Mouse (Mus musculus) urinary bladder, postnatal 36 days (tissue): ENCODE results near the gene Vmn1r14.
"Not testable (repeated sequence)": the region's sequence is repeated elsewhere in the genome, so short reads cannot be mapped to it uniquely, and the experiment has no call there.

Experiments used
- DNase-seq, 2 experiments: peaks; one replicate each; pipeline ENCODE4 v3.0.0; 2022; ENCODE audit warnings: low spot score in 2 of 2, mixed read lengths in 1 of 2

The Vmn1r14 gene

DNA sequence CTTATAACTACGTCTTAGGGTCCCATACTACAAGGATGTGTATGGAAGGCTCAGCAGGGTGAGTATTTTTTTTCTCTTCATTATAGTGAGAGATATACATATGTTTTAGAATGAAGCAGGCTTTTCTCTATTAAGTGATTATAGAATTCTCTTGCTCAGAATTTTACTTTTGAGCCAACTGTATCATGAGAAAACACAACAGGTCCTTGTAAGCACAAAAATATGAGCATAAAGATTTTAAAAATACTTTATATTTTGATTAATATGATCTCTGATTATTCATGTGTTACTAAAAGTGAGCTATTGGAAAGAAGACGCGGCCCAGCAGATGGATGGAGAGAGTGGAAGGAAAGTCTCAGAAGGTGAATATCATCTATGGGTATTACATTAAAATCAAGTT lies at the start of gene Vmn1r14:
Gene Vmn1r14, plus strand, starts transcription at position 301 of the 400 bp plus-strand sequence.
- DNase-seq: no peak

DNA sequence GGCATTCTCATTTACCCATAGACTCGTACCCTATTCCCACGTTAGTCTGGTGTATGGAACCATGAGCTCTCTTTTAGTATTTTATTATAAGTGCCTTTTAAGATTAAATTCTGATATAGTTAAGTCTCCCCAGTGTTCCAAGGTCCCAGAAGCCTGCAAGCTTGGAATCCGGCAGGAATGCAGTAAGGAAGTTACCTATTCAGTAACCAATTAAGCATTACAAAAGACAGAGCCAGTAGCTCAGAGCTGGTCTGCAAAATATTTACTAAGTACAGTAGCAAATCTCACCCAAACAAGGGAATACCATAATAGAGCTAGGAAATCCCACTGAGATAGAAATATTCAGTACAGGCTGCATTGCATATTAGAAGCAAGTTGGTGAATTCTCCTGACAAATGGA lies 41.5 kb upstream of the Vmn1r14 start:
- not testable (repeated sequence) for DNase-seq

DNA sequence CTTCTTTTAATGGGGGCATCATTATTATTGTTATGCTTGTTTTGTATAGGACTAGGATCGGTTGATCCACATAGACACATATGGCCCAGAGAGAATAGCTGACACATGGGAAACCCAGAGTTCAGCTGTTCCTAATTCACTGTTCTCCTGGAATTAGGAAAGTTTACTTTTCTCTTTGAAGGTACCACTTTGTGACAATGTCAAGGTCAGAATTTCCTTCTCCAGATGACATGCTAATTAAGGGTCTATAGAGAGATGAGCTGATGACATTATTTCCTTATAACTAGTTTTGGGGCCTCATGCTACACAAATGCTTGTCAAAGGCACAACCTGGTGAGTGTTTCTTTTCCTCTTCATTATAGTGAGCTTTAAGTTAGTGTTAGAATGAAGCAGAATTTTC lies 28.5 kb upstream of the Vmn1r14 start, which contains the start of gene Vmn1r13:
Gene Vmn1r13, plus strand, starts transcription at position 301 of the 400 bp plus-strand sequence.
- DNase-seq: not testable (repeated sequence)

DNA sequence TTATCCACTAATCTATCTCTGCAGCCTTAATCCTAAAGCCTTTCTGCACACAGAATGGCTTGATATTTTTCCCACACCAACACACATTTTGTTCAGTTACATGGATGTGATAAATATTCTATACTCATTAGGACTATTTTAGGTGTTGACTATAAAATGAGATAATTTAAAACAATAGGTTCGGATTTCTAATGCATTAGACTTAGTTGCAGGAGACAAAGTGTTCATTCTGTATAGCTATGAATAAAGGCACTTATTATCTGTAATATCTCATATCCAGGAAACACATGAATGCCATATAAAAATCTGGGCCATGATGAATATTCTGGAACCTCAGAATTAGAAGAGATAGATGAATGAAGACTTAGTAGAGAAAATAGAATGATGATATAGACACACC lies 26.2 kb downstream of the Vmn1r14 start, which contains the start of gene Vmn1r15:
Gene Vmn1r15, plus strand, starts transcription at position 301 of the 400 bp plus-strand sequence.
- DNase-seq: no peak

DNA sequence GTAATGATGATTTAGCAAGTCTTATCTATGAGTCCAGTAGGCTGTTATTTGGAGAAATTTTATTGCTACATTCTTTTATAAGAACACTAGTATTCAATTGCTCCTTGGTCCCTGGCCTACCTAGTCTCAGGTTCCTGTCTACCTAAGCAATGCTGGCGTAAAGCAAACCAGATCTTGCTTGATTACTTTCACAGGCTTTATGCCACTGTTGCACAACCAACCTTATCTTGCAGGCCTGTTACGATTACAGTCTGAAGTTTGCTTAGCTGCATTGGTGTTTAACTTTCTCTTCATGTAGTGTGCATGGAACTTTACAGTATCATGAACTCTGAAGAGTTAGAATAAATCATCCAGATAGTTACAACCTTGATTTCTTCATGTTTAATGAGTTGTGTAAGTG lies 29.5 kb downstream of the Vmn1r14 start:
- DNase-seq: no peak

DNA sequence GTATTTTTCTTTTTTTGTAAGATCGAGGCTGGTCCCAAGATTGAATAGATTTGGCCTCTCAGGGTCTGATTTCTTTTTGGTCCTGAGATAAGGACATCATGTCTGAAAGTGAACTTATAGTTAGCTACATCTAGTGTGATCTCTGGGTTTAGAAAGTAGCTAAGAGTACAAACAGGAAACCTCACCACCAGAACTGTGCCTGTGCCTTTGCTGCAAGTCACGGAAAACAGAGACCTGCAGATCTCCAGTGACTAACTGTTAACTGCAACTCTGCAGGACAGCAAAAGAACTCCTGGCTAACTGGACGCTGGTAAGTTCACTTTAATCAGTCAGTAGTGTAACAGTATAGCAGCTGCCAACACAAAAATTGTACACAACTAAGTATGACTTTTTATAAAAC lies 40.4 kb downstream of the Vmn1r14 start:
- no peak for DNase-seq

DNA sequence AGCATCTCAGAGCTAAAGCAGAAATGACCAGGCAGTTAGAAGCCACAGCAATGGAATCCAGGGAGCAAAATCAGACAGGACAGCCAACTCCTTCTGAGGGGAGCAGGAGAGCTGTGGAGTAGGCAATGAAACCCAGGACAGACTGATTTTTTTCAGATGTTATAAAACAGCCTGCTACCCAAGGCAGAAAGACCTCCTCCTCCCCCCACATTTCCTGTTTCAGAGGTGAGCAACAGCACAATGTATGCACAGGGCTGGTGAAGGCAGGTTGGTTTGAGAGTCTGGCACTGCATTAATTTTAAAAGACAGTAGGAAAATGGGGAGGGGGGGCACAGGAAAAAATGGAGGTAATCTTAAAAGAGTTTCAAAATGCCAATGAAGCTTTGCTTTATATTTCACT lies 41.0 kb downstream of the Vmn1r14 start:
- DNase-seq: no peak

DNA sequence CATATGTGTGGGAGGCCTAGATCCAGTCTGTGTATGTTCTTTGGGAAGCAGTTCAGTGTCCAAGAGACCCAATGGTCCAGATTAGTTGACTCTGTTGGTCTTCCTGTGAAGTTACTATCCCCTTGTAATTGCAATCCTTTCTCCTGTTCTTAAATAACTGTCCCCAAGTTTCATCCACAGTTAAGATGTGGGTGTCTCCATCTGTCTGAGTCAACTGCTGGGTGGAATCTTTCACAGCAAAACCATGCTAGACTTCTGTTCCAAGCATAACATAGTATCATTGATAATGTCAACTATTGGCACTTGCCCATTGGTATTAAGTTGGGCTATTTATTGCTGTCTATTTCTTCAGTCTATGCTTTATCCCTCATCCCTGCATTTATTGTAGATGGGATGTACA lies 47.5 kb downstream of the Vmn1r14 start:
- no peak for DNase-seq
